Mouse (Mus musculus): ENCODE data around the gene Olfr561.

Olfr561 gene

DNA sequence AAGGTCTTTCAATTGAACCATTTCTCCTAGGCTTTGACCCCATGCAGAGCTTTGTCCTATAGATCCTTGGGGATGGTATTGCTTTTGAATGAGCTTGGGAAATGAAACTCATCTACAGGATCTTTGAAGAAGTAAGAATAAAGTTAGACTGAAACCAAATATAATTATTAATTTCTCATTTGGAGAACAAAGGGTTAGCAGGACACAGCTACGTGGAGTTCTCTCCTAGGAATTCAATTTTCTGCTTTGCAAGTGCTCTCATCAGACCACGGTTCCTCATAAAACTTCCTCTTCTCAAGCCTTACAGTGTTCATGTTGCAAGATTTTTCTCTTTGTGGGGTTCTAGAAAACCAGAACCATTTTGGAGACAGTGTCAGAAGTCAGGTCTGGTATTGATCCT lies at the start of gene Olfr561:
Olfr561 (plus strand) TSS at position 301 of the 400 bp plus-strand sequence.
- no peak for DNase-seq (ENCODE audit: low spot score in 2 of 2)

DNA sequence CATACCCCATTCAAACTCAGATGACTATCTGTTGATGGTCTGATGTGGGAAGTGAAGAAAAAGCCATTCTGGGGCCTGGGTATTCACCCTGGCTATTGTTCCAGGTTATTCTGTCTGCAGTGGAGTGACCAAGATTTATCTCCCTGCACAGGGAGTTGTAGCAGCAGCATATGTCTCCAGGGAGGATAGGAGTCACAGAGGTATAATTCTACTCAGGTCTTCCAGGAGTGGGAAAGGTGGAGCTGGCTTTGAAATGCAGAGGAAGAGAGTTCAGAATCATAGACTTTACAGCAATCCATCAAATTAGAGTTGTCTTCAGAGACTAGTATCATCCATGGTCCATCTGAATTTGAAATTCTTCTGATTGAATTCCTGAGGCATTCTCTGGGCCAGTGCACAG lies 43.6 kb upstream of the Olfr561 start, which contains the start of gene Olfr559:
Olfr559 (minus strand) TSS at position 101 of the 400 bp plus-strand sequence.
- no peak for DNase-seq (ENCODE audit: low spot score in 2 of 2)

- no peak for DNase-seq (ENCODE audit: low spot score in 2 of 2)
These were observed 37.2 kb upstream of the Olfr561 start for GRCm38 (mm10) chr7:102733793-102734192.

DNA sequence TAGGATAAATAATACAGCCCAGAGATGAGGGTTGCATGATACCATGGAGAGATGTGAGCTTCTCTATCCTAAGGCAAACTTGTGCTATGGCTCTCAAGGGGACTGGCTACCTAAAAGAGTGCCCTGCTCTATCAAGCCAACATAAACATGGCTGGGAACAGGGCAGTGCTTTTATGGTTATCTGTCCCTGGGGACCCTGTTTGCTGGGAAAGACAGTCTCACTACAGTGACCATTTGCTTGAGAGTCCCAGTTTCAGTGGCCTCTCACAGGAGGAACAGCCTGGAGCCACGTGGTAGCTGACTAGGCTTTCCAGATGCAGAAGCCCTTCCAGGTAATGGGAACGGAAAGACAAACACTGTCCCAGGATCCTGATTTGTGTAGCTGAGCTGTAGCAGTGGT lies 33.3 kb upstream of the Olfr561 start:
- DNase-seq (ENCODE audit: low spot score in 2 of 2), result no peak

GRCm38 (mm10) chr7:102752086-102752485 lies 18.9 kb upstream of the Olfr561 start:
- DNase-seq (ENCODE audit: low spot score in 2 of 2), result no peak

GRCm38 (mm10) chr7:102759266-102759665 lies 11.8 kb upstream of the Olfr561 start, which contains the start of the genes Olfr560 and Olfr78:
TSS of gene Olfr560 (minus strand) at chr7:102759366.
TSS of gene Olfr78 (minus strand) at chr7:102759471.
- DNase-seq (ENCODE audit: low spot score in 2 of 2), result no peak

DNA sequence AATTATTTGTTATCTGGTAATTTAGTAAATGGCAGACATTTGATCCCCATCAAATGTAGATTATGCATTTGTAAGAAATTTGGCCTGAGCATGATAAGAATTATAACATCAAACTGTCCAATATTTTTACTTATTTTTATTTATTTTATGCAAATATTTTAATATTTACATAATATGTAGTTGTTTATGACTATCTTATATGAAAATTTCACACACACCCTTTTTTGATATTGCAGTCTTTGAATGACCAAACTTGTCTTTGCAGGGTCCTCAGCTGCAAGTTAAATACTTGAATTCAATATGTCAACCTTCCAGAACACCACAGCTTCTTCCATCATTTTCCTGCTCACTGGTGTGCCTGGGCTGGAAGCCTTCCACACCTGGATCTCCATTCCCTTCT lies 32.2 kb downstream of the Olfr561 start, which contains the start of gene Olfr564:
Olfr564 (plus strand) TSS at position 301 of the 400 bp plus-strand sequence.
- DNase-seq (ENCODE audit: low spot score in 2 of 2), result no peak
